Mouse (Mus musculus) embryonic facial prominence, embryonic 14.5 days (tissue): Measurements from ENCODE around the gene Tmem259. TPM values are rescaled to one million over a fixed set of nuclear protein-coding genes. Genes with fewer than 3 reads are reported as not detected.
"Not testable (repeated sequence)": the region's sequence is repeated elsewhere in the genome, so short reads cannot be mapped to it uniquely, and the experiment has no call there.

ENCODE experiments used
- ATAC-seq: fragments of 200-750 bp; cut with Nextera tagmentation; 2 replicates; pipeline ENCODE4 v1.8.0; 2017; ENCODE audit warnings: low read depth, moderate number of reproducible peaks, moderate TSS enrichment
- DNase-seq: peaks from one replicate; pipeline ENCODE4 v3.0.0-alpha.2; 2015; ENCODE audit warnings: low spot score
- H3K27ac ChIP-seq: fragments of 300-500 bp; sonication (generic); replicated peaks from 2 replicates; pipeline ENCODE4 v1.5.1; 2014; ENCODE audit warnings: low read depth, mild to moderate bottlenecking, low read length, moderate library complexity
- H3K27me3 ChIP-seq: fragments of 300-500 bp; sonication (generic); replicated peaks from 2 replicates; pipeline ENCODE4 v1.6.1; 2014; ENCODE audit warnings: low read length; ENCODE audit not compliant: control insufficient read depth, insufficient read depth
- H3K36me3 ChIP-seq: fragments of 300-500 bp; sonication (generic); 2 replicates; pipeline ENCODE4 v1.6.1; 2014; ENCODE audit warnings: low read length, mixed read lengths; ENCODE audit not compliant: control insufficient read depth, insufficient read depth
- H3K4me1 ChIP-seq: fragments of 300-500 bp; sonication (generic); 2 replicates; pipeline ENCODE4 v1.6.1; 2014; ENCODE audit warnings: antibody characterized with exemption, low read length; ENCODE audit not compliant: control insufficient read depth, insufficient read depth
- H3K4me2 ChIP-seq: fragments of 300-500 bp; sonication (generic); 2 replicates; pipeline ENCODE4 v1.6.1; 2014; ENCODE audit warnings: low read depth, mild to moderate bottlenecking, low read length, moderate library complexity, mixed read lengths
- H3K4me3 ChIP-seq: fragments of 300-500 bp; sonication (generic); 2 replicates; pipeline ENCODE4 v1.5.1; 2014; ENCODE audit warnings: low read depth, mild to moderate bottlenecking, low read length
- H3K9ac ChIP-seq: fragments of 300-500 bp; sonication (generic); 2 replicates; pipeline ENCODE4 v1.6.1; 2014; ENCODE audit warnings: low read depth, mild to moderate bottlenecking, low read length, moderate library complexity, mixed read lengths
- H3K9me3 ChIP-seq: fragments of 300-500 bp; sonication (generic); 2 replicates; pipeline ENCODE4 v1.6.1; 2016; ENCODE audit warnings: low read length; ENCODE audit not compliant: control insufficient read depth
- WGBS: fragments of 180-500 bp; shearing (Covaris S2); extraction: QIAGEN DNeasy Blood & Tissue Kit; methylation state at CpG from one replicate; pipeline ENCODE4 v1.1.7; 2014; 5-methylcytosine and 5-hydroxymethylcytosine counted together
- polyA plus RNA-seq: library from polyadenylated mRNA; unstranded; fragments of >200 nt; fragmentation: Nextera tagmentation; extraction: Ambion mirVana; gene quantifications from 2 replicates; pipeline ENCODE4 v1.2.1, GENCODE M21; 2014

Gene Tmem259
- polyA plus RNA-seq, 1 experiment from 2014 or later: 22.3 TPM

DNA sequence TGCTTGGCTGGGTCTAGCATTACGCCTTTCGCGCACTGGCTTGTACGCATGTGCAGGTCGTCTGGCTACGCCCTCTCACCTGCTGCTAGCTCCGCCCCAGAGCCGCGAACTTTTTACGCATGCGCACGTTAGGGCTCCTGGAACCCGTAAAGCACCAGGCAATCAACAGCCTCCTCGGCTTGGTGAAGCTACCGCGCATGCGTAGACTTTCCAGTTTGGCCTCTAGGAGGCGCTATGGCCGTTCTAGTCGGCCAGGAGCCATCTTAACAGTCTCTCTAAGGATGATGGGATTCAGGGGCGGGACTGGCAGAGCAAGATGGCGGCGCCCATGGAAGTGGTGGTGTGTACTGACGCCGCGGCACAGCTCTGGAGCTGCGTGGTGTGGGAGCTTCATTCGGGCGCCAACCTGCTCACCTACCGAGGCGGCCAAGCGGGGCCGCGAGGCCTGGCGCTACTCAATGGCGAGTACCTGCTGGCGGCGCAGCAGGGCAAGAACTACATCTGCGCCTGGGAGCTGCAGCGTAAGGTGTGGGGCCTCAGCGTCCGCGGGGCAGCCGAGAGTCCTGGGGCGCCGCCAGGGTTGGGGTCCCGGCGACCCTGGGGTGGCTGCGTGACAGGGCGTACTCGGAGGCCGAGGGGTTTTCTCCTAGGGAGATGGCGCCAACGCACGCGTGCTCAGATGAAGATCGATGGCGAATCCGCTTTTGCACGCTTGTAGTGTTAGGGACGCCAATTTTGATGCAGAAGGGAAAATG lies 24.1 kb downstream of the Tmem259 start, which contains the start of gene Wdr18:
Wdr18 (plus strand) TSS at position 306 of the 755 bp plus-strand sequence.
- Histone ChIP-seq H3K36me3 (peaks cover 27% of the 10 kb centered on the region), H3K4me3 (peak within 1 kb of the TSS; percentile 99), H3K9ac (peak within 1 kb of the TSS; percentile 85), H3K4me2 (peak within 1 kb of the TSS; percentile 87), H3K27ac (peak within 1 kb of the TSS; percentile 74; the same call in 1 of the 2 replicates), H3K27me3 (no peaks in the 10 kb centered on the region), H3K4me1 (peaks cover 6% of the 10 kb centered on the region), H3K9me3 (no peaks in the 10 kb centered on the region)
- peak; percentile 96 for ATAC-seq
- under 1% methylated on average over 48 of the region's 61 CpGs for WGBS
- DNase-seq: peak; percentile 99

GRCm38 (mm10) chr10:79959412-79959811 lies 24.7 kb downstream of the Tmem259 start:
- not testable (repeated sequence) for H3K9ac ChIP-seq, H3K27me3 ChIP-seq, DNase-seq, H3K9me3 ChIP-seq, H3K4me1 ChIP-seq, H3K27ac ChIP-seq
- ATAC-seq: 0 out of 2 replicates have a peak, but pooled peaks have one; percentile 31
- 32% methylated on average over 10 of the region's 10 CpGs for WGBS
- H3K4me3 ChIP-seq: peak overlapping the region; percentile 99
- H3K4me2 ChIP-seq: peak overlapping the region; percentile 87
- H3K36me3 ChIP-seq: peaks cover 21% of the 10 kb centered on the region

DNA sequence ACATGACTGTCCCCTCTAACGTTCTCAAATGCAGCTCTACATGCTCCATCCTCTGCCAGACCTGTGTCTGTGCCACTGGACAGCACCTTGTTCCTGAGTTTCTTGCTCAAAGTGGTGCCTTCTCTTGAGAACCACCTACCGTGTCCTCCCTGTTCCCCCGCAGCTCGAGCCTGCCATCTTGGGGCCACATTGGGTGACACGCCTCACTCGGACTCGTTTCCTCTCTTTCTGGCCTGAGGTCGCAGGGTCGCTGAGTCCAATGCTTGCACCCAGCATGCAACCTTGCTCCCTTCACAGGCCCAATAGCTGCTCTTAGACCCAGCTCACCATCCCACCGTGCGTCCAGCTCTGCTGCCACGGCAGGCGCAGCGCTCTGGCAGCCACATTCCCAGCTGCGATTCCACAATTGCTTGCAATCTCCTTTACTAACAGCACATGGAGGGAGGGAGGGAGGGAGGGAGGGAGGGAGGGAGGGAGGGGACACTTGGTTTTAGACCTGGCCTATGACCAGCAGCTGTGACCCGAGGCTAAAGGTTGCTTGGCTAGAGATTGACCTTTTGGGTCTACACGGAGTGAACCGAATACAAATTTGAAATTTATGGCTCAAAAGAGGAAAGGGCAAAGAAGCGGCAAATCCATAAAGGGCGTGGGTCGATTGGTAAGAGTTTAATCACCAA lies 25.9 kb downstream of the Tmem259 start:
- Histone ChIP-seq H3K27me3 (no peaks in the 10 kb centered on the region), H3K9ac (no peak overlapping the region), H3K9me3 (no peaks in the 10 kb centered on the region), H3K27ac (no peak overlapping the region), H3K4me2 (0 out of 2 replicates have a peak overlapping the region, but pooled peaks have one; percentile 31), H3K36me3 (peaks cover 10% of the 10 kb centered on the region), H3K4me1 (peaks cover 6% of the 10 kb centered on the region), H3K4me3 (no peak overlapping the region; the same call in 1 of the 2 replicates)
- WGBS: 14% methylated on average over 21 of the region's 21 CpGs
- DNase-seq (peak; percentile 75), ATAC-seq (no peak)

DNA sequence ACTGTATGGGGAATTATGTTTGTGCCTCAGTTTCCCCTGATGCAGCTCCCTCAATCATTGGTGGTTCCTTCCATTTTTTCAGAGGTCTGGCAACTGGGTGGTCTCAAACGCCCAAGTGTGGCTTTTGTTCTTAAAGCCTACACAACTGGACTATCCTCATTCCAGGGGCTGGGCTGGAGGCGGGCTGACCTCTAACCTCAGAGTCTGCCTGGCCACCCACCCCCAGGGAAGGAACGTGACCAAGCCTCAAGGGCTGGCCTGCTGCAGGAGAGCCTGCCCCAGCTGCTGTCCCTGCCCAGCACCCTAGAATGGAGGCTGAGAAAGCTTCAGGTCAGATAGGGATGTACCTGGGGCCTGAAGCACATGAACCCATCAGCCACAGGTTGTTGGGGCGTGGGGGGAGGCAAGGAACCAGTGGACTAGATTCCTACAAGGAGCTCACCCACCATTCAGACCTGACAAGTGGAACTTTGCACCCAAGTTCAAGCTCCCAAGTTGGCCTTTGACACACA lies 27.4 kb downstream of the Tmem259 start:
- Histone ChIP-seq H3K27ac (no peak overlapping the region), H3K4me3 (no peak overlapping the region), H3K27me3 (no peaks in the 10 kb centered on the region), H3K4me2 (no peak overlapping the region), H3K9me3 (no peaks in the 10 kb centered on the region), H3K9ac (no peak overlapping the region), H3K36me3 (peaks cover 9% of the 10 kb centered on the region), H3K4me1 (peaks cover 6% of the 10 kb centered on the region)
- ATAC-seq: no peak
- WGBS: 12% methylated on average over 4 of the region's 4 CpGs
- no peak for DNase-seq

GRCm38 (mm10) chr10:79955691-79956090 lies 28.4 kb downstream of the Tmem259 start:
- Histone ChIP-seq H3K36me3 (peaks cover 19% of the 10 kb centered on the region), H3K27me3 (no peaks in the 10 kb centered on the region), H3K4me1 (peaks cover 1% of the 10 kb centered on the region; the same call in 1 of the 2 replicates), H3K27ac (no peak overlapping the region), H3K4me3 (no peak overlapping the region), H3K9me3 (no peaks in the 10 kb centered on the region), H3K4me2 (no peak overlapping the region), H3K9ac (peak overlapping the region; percentile 30; the same call in 1 of the 2 replicates)
- WGBS: 77% methylated on average over 9 of the region's 9 CpGs
- DNase-seq (no peak), ATAC-seq (no peak)

- Histone ChIP-seq H3K27me3 (no peaks in the 10 kb centered on the region), H3K4me1 (no peaks in the 10 kb centered on the region), H3K36me3 (peaks cover 37% of the 10 kb centered on the region), H3K9ac (no peak overlapping the region), H3K4me2 (no peak overlapping the region), H3K4me3 (no peak overlapping the region), H3K9me3 (no peaks in the 10 kb centered on the region), H3K27ac (no peak overlapping the region)
- ATAC-seq (no peak), DNase-seq (no peak)
- 91% methylated on average over 6 of the region's 6 CpGs for WGBS
Observed at GRCm38 (mm10) chr10:79953946-79954345, 30.2 kb downstream of the Tmem259 start.

DNA sequence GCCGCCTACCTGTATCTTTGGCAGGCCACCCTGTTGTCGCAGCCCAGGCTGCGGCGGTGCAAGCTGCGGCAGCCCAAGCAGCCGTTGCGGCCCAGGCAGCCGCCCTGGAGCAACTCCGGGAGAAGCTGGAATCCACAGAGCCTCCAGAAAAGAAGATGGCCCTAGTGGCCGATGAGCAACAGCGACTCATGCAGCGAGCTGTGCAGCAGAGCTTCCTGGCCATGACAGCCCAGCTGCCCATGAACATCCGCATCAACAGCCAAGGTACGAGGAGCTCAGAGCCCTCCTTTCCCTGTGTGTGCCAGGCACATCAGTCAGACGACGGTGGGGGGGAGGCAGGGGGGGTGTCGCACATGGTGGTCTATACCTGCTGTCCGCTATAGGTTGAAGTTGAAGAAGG lies 33.5 kb downstream of the Tmem259 start:
- DNase-seq: no peak
- Histone ChIP-seq H3K36me3 (peaks cover 49% of the 10 kb centered on the region), H3K9ac (no peak overlapping the region), H3K4me2 (no peak overlapping the region), H3K27ac (no peak overlapping the region), H3K4me1 (peaks cover 5% of the 10 kb centered on the region; the same call in 1 of the 2 replicates), H3K27me3 (no peaks in the 10 kb centered on the region), H3K4me3 (no peak overlapping the region), H3K9me3 (no peaks in the 10 kb centered on the region)
- 84% methylated on average over 18 of the region's 18 CpGs for WGBS
- ATAC-seq: no peak

GRCm38 (mm10) chr10:79949873-79950272 lies 34.3 kb downstream of the Tmem259 start:
- Histone ChIP-seq H3K4me3 (no peak overlapping the region), H3K27me3 (no peaks in the 10 kb centered on the region), H3K9ac (no peak overlapping the region), H3K9me3 (no peaks in the 10 kb centered on the region), H3K27ac (no peak overlapping the region), H3K36me3 (peaks cover 49% of the 10 kb centered on the region), H3K4me2 (no peak overlapping the region), H3K4me1 (peaks cover 12% of the 10 kb centered on the region)
- DNase-seq (no peak), ATAC-seq (no peak)
- WGBS: 86% methylated on average over 4 of the region's 4 CpGs
